Mouse (Mus musculus) forebrain, embryonic 12.5 days (tissue): ENCODE results near the gene Cd7. TPM values are rescaled to one million over a fixed set of nuclear protein-coding genes. Genes with fewer than 3 reads are reported as not detected.
"Not testable (repeated sequence)": the region's sequence is repeated elsewhere in the genome, so short reads cannot be mapped to it uniquely, and the experiment has no call there.

Experiments
- ATAC-seq: fragments of 200-750 bp; cut with Nextera tagmentation; 2 replicates; pipeline ENCODE4 v1.8.0; 2017; ENCODE audit warnings: moderate TSS enrichment; ENCODE audit not compliant: low FRiP score
- H3K27ac ChIP-seq: fragments of 300-500 bp; sonication (generic); 2 replicates; pipeline ENCODE4 v1.5.1; 2016; ENCODE audit warnings: mild to moderate bottlenecking
- H3K27me3 ChIP-seq: fragments of 300-500 bp; sonication (generic); 2 replicates; pipeline ENCODE4 v1.6.1; 2016; ENCODE audit warnings: mild to moderate bottlenecking
- H3K36me3 ChIP-seq: fragments of 300-500 bp; sonication (generic); replicated peaks from 2 replicates; pipeline ENCODE4 v1.6.1; 2016; ENCODE audit warnings: mild to moderate bottlenecking
- H3K4me1 ChIP-seq: fragments of 300-500 bp; sonication (generic); 2 replicates; pipeline ENCODE4 v1.6.1; 2016
- H3K4me2 ChIP-seq: fragments of 300-500 bp; sonication (generic); 2 replicates; pipeline ENCODE4 v1.6.1; 2016; ENCODE audit warnings: mild to moderate bottlenecking, moderate library complexity
- H3K4me3 ChIP-seq: fragments of 300-500 bp; sonication (generic); replicated peaks from 2 replicates; pipeline ENCODE4 v1.5.1; 2016; ENCODE audit warnings: mild to moderate bottlenecking
- H3K9ac ChIP-seq: fragments of 300-500 bp; sonication (generic); 2 replicates; pipeline ENCODE4 v1.6.1; 2016; ENCODE audit warnings: mild to moderate bottlenecking
- H3K9me3 ChIP-seq: fragments of 300-500 bp; sonication (generic); 2 replicates; pipeline ENCODE4 v1.6.1; 2016
- WGBS: fragments of 180-500 bp; shearing (Covaris S2); methylation state at CpG from one replicate; pipeline ENCODE4 v1.1.7; 2016; 5-methylcytosine and 5-hydroxymethylcytosine counted together
- polyA plus RNA-seq: library from polyadenylated mRNA; unstranded; fragments of >200 nt; fragmentation: Nextera tagmentation; extraction: Ambion mirVana; gene quantifications from 2 replicates; pipeline ENCODE4 v1.2.1, GENCODE M21; 2016

Gene Cd7
- not detected in 2 replicates for polyA plus RNA-seq

- ATAC-seq: no peak
- Histone ChIP-seq H3K9ac (no peak within 1 kb of the TSS), H3K27ac (no peak within 1 kb of the TSS), H3K4me2 (no peak within 1 kb of the TSS), H3K4me1 (no peaks in the 10 kb centered on the region), H3K9me3 (no peaks in the 10 kb centered on the region), H3K27me3 (peaks cover 9% of the 10 kb centered on the region), H3K36me3 (no peaks in the 10 kb centered on the region), H3K4me3 (no peak within 1 kb of the TSS)
- 81% methylated on average over 5 of the region's 5 CpGs for WGBS
These were observed at the start of gene Cd7 for GRCm38 (mm10) chr11:121039302-121039701. Cd7 (minus strand) TSS chr11:121039418.

GRCm38 (mm10) chr11:121088997-121089396, 49.8 kb upstream of the Cd7 start:
- H3K4me2 ChIP-seq: no peak overlapping the region
- WGBS: 87% methylated on average over 6 of the region's 6 CpGs
- H3K4me3 ChIP-seq: no peak overlapping the region
- H3K9me3 ChIP-seq: no peaks in the 10 kb centered on the region
- H3K27me3 ChIP-seq: no peaks in the 10 kb centered on the region
- no peaks in the 10 kb centered on the region for H3K36me3 ChIP-seq
- no peak for ATAC-seq
- H3K27ac ChIP-seq: no peak overlapping the region
- no peaks in the 10 kb centered on the region for H3K4me1 ChIP-seq
- no peak overlapping the region for H3K9ac ChIP-seq

GRCm38 (mm10) chr11:121086296-121086695, 47.1 kb upstream of the Cd7 start:
- Histone ChIP-seq H3K4me2 (no peak overlapping the region), H3K9me3 (no peaks in the 10 kb centered on the region), H3K4me1 (no peaks in the 10 kb centered on the region), H3K9ac (no peak overlapping the region), H3K27me3 (no peaks in the 10 kb centered on the region), H3K36me3 (no peaks in the 10 kb centered on the region), H3K4me3 (no peak overlapping the region), H3K27ac (no peak overlapping the region)
- WGBS: 53% methylated on average over 4 of the region's 4 CpGs
- ATAC-seq: no peak

GRCm38 (mm10) chr11:121085181-121085580, 46.0 kb upstream of the Cd7 start:
- H3K27ac ChIP-seq: no peak overlapping the region
- 86% methylated on average over 5 of the region's 5 CpGs for WGBS
- H3K27me3 ChIP-seq: no peaks in the 10 kb centered on the region
- no peaks in the 10 kb centered on the region for H3K36me3 ChIP-seq
- H3K4me1 ChIP-seq: no peaks in the 10 kb centered on the region
- ATAC-seq: no peak
- no peak overlapping the region for H3K9ac ChIP-seq
- no peaks in the 10 kb centered on the region for H3K9me3 ChIP-seq
- H3K4me3 ChIP-seq: no peak overlapping the region
- H3K4me2 ChIP-seq: no peak overlapping the region

GRCm38 (mm10) chr11:121082857-121083500, 43.8 kb upstream of the Cd7 start:
- no peak for ATAC-seq
- WGBS: 86% methylated on average over 6 of the region's 6 CpGs
- Histone ChIP-seq H3K4me3 (no peak overlapping the region), H3K4me1 (no peaks in the 10 kb centered on the region), H3K36me3 (no peaks in the 10 kb centered on the region), H3K9ac (no peak overlapping the region), H3K9me3 (no peaks in the 10 kb centered on the region), H3K27ac (no peak overlapping the region), H3K27me3 (no peaks in the 10 kb centered on the region), H3K4me2 (no peak overlapping the region)

- Histone ChIP-seq H3K9me3 (no peaks in the 10 kb centered on the region), H3K9ac (no peak overlapping the region), H3K36me3 (no peaks in the 10 kb centered on the region), H3K4me2 (no peak overlapping the region), H3K4me3 (no peak overlapping the region), H3K27ac (no peak overlapping the region), H3K4me1 (no peaks in the 10 kb centered on the region), H3K27me3 (no peaks in the 10 kb centered on the region)
- ATAC-seq: no peak
- WGBS: 87% methylated on average over 3 of the region's 3 CpGs
These were observed 43.0 kb upstream of the Cd7 start for GRCm38 (mm10) chr11:121082250-121082649.

GRCm38 (mm10) chr11:121081120-121081519, 41.9 kb upstream of the Cd7 start, which contains the start of gene Sectm1a:
Sectm1a (minus strand) TSS chr11:121081220.
- WGBS: 79% methylated on average over 3 of the region's 3 CpGs
- no peak within 1 kb of the TSS for H3K9ac ChIP-seq

GRCm38 (mm10) chr11:121080330-121080729, 41.1 kb upstream of the Cd7 start:
- 93% methylated on average over 8 of the region's 8 CpGs for WGBS
- H3K9me3 ChIP-seq: no peaks in the 10 kb centered on the region
- H3K36me3 ChIP-seq: no peaks in the 10 kb centered on the region
- no peak overlapping the region for H3K4me2 ChIP-seq
- ATAC-seq: no peak
- no peak overlapping the region for H3K4me3 ChIP-seq
- no peaks in the 10 kb centered on the region for H3K4me1 ChIP-seq
- H3K27me3 ChIP-seq: no peaks in the 10 kb centered on the region
- H3K27ac ChIP-seq: no peak overlapping the region
- H3K9ac ChIP-seq: no peak overlapping the region

More at GRCm38 (mm10) chr11:121081120-121081519, 41.9 kb upstream of the Cd7 start, which contains the start of gene Sectm1a:
- Histone ChIP-seq H3K36me3 (no peaks in the 10 kb centered on the region), H3K4me1 (no peaks in the 10 kb centered on the region), H3K27ac (no peak within 1 kb of the TSS), H3K27me3 (no peaks in the 10 kb centered on the region), H3K4me3 (no peak within 1 kb of the TSS), H3K4me2 (no peak within 1 kb of the TSS), H3K9me3 (no peaks in the 10 kb centered on the region)
- no peak for ATAC-seq

GRCm38 (mm10) chr11:121075655-121076054, 36.4 kb upstream of the Cd7 start:
- H3K9ac ChIP-seq: no peak overlapping the region
- no peaks in the 10 kb centered on the region for H3K36me3 ChIP-seq
- H3K4me3 ChIP-seq: no peak overlapping the region
- no peaks in the 10 kb centered on the region for H3K4me1 ChIP-seq
- WGBS: 76% methylated on average over 5 of the region's 5 CpGs
- no peak overlapping the region for H3K4me2 ChIP-seq
- no peak overlapping the region for H3K27ac ChIP-seq
- no peak for ATAC-seq
- H3K27me3 ChIP-seq: no peaks in the 10 kb centered on the region
- no peaks in the 10 kb centered on the region for H3K9me3 ChIP-seq

- not testable (repeated sequence) for H3K27me3 ChIP-seq, H3K36me3 ChIP-seq, H3K4me2 ChIP-seq, ATAC-seq, H3K9me3 ChIP-seq, H3K4me3 ChIP-seq, H3K9ac ChIP-seq, H3K4me1 ChIP-seq, H3K27ac ChIP-seq
- 93% methylated on average over 12 of the region's 16 CpGs for WGBS
These were observed 30.4 kb upstream of the Cd7 start for GRCm38 (mm10) chr11:121069662-121070061.

- Histone ChIP-seq H3K36me3 (no peaks in the 10 kb centered on the region), H3K4me1 (no peaks in the 10 kb centered on the region), H3K4me2 (no peak overlapping the region), H3K4me3 (no peak overlapping the region), H3K27ac (no peak overlapping the region), H3K27me3 (no peaks in the 10 kb centered on the region), H3K9me3 (no peaks in the 10 kb centered on the region), H3K9ac (no peak overlapping the region)
- 96% methylated on average over 2 of the region's 2 CpGs for WGBS
- no peak for ATAC-seq
These were observed 28.7 kb upstream of the Cd7 start for GRCm38 (mm10) chr11:121067895-121068294.

- H3K4me2 ChIP-seq: no peak overlapping the region
- no peak overlapping the region for H3K4me3 ChIP-seq
- ATAC-seq: no peak
- no peaks in the 10 kb centered on the region for H3K9me3 ChIP-seq
- H3K9ac ChIP-seq: no peak overlapping the region
- no peak overlapping the region for H3K27ac ChIP-seq
- no peaks in the 10 kb centered on the region for H3K4me1 ChIP-seq
- H3K36me3 ChIP-seq: no peaks in the 10 kb centered on the region
- no peaks in the 10 kb centered on the region for H3K27me3 ChIP-seq
- 92% methylated on average over 3 of the region's 3 CpGs for WGBS
These were observed 25.0 kb upstream of the Cd7 start for GRCm38 (mm10) chr11:121064197-121064596.

- Histone ChIP-seq H3K27ac (no peak within 1 kb of the TSS), H3K4me2 (no peak within 1 kb of the TSS), H3K9me3 (no peaks in the 10 kb centered on the region), H3K9ac (no peak within 1 kb of the TSS), H3K4me1 (no peaks in the 10 kb centered on the region), H3K36me3 (no peaks in the 10 kb centered on the region), H3K27me3 (no peaks in the 10 kb centered on the region), H3K4me3 (no peak within 1 kb of the TSS)
- 83% methylated on average over 5 of the region's 5 CpGs for WGBS
- ATAC-seq: no peak
These were observed 24.2 kb upstream of the Cd7 start, which contains the start of gene Sectm1b for GRCm38 (mm10) chr11:121063379-121063778. Sectm1b (minus strand) TSS chr11:121063569.
